Mouse (Mus musculus): ENCODE data around the gene Rbm3. TPM values are rescaled to one million over a fixed set of nuclear protein-coding genes. Genes with fewer than 3 reads are reported as not detected.

Gene Rbm3
- polyA plus RNA-seq, 1 experiment from 2014 or later, result 336 TPM

GRCm38 (mm10) chrX:8164471-8164870 is 18.8 kb upstream of the Rbm3 start:
- H3K27ac ChIP-seq (replicated peaks), result no peak overlapping the region
- no peak for ATAC-seq (ENCODE audit: low read depth)
- 92% methylated on average over 4 of the region's 4 CpGs for whole genome bisulfite sequencing
- H3K4me1 ChIP-seq (replicated peaks), result no peaks in the 10 kb centered on the region
- H3K4me3 ChIP-seq, result no peak overlapping the region
- H3K27me3 ChIP-seq, result no peaks in the 10 kb centered on the region
- H3K9ac ChIP-seq, result no peak overlapping the region
- 0 out of 2 replicates have a peak, but pooled peaks cover 3% of the 10 kb centered on the region for H3K36me3 ChIP-seq
- H3K4me2 ChIP-seq, result no peak overlapping the region
- no peaks in the 10 kb centered on the region for H3K9me3 ChIP-seq

DNA sequence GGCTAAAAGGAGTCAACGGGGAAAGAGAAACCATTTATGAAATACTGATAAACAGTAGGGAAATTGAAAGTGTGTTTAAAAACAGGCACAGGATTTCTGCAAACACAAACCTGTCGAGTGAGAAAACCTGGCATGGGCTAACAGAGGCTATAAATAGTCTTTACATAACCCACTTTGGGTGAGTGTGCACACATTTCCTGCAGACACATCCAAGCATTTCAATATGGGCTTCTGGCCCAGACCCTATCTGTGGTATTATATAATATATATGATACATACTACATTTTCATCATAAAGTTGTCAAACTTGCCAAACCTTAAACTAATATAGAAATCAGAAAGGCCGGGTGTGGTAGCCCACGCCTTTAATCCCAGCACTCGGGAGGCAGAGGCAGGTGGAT is 17.4 kb upstream of the Rbm3 start:
- no peaks in the 10 kb centered on the region for H3K9me3 ChIP-seq
- H3K36me3 ChIP-seq, result no peaks in the 10 kb centered on the region
- no peak overlapping the region for H3K4me2 ChIP-seq
- no peak for ATAC-seq (ENCODE audit: low read depth)
- no peak overlapping the region for H3K27ac ChIP-seq (replicated peaks)
- 88% methylated on average over 5 of the region's 5 CpGs for WGBS
- H3K4me1 ChIP-seq (replicated peaks), result no peaks in the 10 kb centered on the region
- H3K9ac ChIP-seq, result no peak overlapping the region
- H3K27me3 ChIP-seq, result no peaks in the 10 kb centered on the region
- no peak overlapping the region for H3K4me3 ChIP-seq

DNA sequence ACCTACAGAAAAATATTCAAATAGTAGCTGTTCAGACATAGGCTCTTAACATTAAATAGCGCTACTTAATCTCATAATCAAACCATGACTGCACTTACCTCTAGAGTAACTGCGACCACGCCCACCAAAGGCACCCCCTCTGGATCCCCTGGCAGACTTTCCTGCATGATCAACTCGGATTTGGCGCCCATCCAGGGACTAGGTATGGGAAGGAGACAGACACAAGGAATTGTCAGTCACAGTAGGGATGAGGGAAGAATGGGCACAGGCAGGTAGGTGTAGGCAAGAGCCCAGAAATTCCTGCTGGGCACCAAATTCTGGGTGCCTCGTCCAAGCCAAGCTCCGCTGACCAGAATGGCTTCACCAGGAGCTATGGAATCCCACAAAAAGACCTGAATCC is 1.9 kb downstream of the Rbm3 start:
- no peak for ATAC-seq (ENCODE audit: low read depth)
- H3K9ac ChIP-seq, result peak overlapping the region; percentile 83; the same call in 1 of the 2 replicates

DNA sequence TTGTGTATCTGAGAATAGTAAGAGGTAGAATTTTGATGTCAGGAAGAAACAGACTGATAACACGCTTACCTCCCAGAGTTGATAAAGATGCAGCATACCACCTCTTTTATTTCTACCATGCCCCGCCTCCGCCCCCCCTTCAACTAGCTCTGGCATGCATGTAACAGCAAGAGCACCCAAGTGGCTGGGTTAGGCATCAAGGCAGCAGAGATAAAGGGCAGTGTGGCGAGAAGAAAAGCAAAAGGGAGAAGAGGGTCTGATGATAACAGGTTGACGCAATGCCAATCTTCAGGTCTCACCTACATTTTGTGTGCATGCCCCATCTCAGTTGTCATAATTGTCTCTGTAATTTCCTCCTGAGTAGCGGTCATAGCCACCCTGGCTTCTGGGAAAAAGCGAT is 2.7 kb downstream of the Rbm3 start:
- Histone ChIP-seq H3K36me3 (peaks cover 42% of the 10 kb centered on the region), H3K4me1 (replicated peaks) (peaks cover 9% of the 10 kb centered on the region), H3K4me3 (no peak overlapping the region), H3K27ac (replicated peaks) (no peak overlapping the region), H3K9ac (no peak overlapping the region), H3K9me3 (no peaks in the 10 kb centered on the region), H3K4me2 (no peak overlapping the region), H3K27me3 (no peaks in the 10 kb centered on the region)
- 91% methylated on average over 7 of the region's 7 CpGs for WGBS
- ATAC-seq (ENCODE audit: low read depth), result no peak

More for the DNA sequence above, 1.9 kb downstream of the Rbm3 start:
- 79% methylated on average over 7 of the region's 7 CpGs for WGBS
- H3K4me2 ChIP-seq, result peak overlapping the region; percentile 74
- H3K4me3 ChIP-seq, result peak overlapping the region; percentile 59
- no peaks in the 10 kb centered on the region for H3K27me3 ChIP-seq
- H3K9me3 ChIP-seq, result no peaks in the 10 kb centered on the region
- H3K27ac ChIP-seq (replicated peaks), result no peak overlapping the region
- H3K36me3 ChIP-seq, result peaks cover 34% of the 10 kb centered on the region
- H3K4me1 ChIP-seq (replicated peaks), result peaks cover 9% of the 10 kb centered on the region

- Histone ChIP-seq H3K4me3 (no peak overlapping the region), H3K27ac (replicated peaks) (no peak overlapping the region), H3K27me3 (no peaks in the 10 kb centered on the region), H3K4me1 (replicated peaks) (peaks cover 9% of the 10 kb centered on the region), H3K9ac (no peak overlapping the region), H3K9me3 (no peaks in the 10 kb centered on the region), H3K4me2 (no peak overlapping the region), H3K36me3 (peaks cover 42% of the 10 kb centered on the region)
- ATAC-seq (ENCODE audit: low read depth), result no peak
- 64% methylated on average over 3 of the region's 3 CpGs for WGBS
Observed at GRCm38 (mm10) chrX:8141058-8141457, 4.6 kb downstream of the Rbm3 start.

- Histone ChIP-seq H3K9me3 (no peaks in the 10 kb centered on the region), H3K9ac (no peak overlapping the region), H3K36me3 (peaks cover 42% of the 10 kb centered on the region), H3K4me1 (replicated peaks) (peaks cover 9% of the 10 kb centered on the region), H3K27ac (replicated peaks) (no peak overlapping the region), H3K4me3 (no peak overlapping the region), H3K4me2 (no peak overlapping the region), H3K27me3 (no peaks in the 10 kb centered on the region)
- WGBS, result 89% methylated on average over 2 of the region's 2 CpGs
- ATAC-seq (ENCODE audit: low read depth), result no peak
Observed at GRCm38 (mm10) chrX:8140446-8140845, 5.2 kb downstream of the Rbm3 start.

DNA sequence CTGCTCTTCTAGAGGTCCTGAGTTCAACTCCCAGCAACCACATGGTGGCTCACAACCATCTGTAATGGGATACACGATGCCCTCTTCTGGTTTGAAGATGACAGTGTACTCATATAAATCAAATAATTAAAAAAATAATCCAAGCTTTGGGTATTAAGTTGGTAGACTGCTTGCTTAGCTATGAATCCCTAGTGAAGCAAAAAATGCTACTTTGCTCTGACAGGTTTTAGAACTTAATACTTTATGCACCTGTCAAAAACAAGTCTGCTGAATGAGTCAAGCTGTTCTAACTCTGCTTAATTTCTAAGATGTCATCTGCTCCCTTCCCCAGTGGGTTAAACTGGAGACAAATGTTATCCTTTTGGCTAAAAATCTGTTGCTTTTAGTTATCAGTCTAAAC is 6.2 kb downstream of the Rbm3 start:
- Histone ChIP-seq H3K9ac (no peak overlapping the region), H3K9me3 (no peaks in the 10 kb centered on the region), H3K4me3 (no peak overlapping the region), H3K4me2 (no peak overlapping the region), H3K27me3 (no peaks in the 10 kb centered on the region), H3K4me1 (replicated peaks) (peaks cover 9% of the 10 kb centered on the region), H3K27ac (replicated peaks) (no peak overlapping the region), H3K36me3 (peaks cover 42% of the 10 kb centered on the region)
- no peak for ATAC-seq (ENCODE audit: low read depth)
- WGBS, result 48% methylated on average over 1 of the region's 1 CpGs

GRCm38 (mm10) chrX:8135886-8136285 is 9.8 kb downstream of the Rbm3 start:
- no peak for ATAC-seq (ENCODE audit: low read depth)
- peaks cover 17% of the 10 kb centered on the region for H3K36me3 ChIP-seq
- H3K9me3 ChIP-seq, result no peaks in the 10 kb centered on the region
- WGBS, result 47% methylated on average over 2 of the region's 2 CpGs
- no peak overlapping the region for H3K27ac ChIP-seq (replicated peaks)
- peaks cover 6% of the 10 kb centered on the region for H3K4me1 ChIP-seq (replicated peaks)
- H3K27me3 ChIP-seq, result no peaks in the 10 kb centered on the region
- H3K4me3 ChIP-seq, result no peak overlapping the region
- H3K4me2 ChIP-seq, result no peak overlapping the region
- H3K9ac ChIP-seq, result no peak overlapping the region

DNA sequence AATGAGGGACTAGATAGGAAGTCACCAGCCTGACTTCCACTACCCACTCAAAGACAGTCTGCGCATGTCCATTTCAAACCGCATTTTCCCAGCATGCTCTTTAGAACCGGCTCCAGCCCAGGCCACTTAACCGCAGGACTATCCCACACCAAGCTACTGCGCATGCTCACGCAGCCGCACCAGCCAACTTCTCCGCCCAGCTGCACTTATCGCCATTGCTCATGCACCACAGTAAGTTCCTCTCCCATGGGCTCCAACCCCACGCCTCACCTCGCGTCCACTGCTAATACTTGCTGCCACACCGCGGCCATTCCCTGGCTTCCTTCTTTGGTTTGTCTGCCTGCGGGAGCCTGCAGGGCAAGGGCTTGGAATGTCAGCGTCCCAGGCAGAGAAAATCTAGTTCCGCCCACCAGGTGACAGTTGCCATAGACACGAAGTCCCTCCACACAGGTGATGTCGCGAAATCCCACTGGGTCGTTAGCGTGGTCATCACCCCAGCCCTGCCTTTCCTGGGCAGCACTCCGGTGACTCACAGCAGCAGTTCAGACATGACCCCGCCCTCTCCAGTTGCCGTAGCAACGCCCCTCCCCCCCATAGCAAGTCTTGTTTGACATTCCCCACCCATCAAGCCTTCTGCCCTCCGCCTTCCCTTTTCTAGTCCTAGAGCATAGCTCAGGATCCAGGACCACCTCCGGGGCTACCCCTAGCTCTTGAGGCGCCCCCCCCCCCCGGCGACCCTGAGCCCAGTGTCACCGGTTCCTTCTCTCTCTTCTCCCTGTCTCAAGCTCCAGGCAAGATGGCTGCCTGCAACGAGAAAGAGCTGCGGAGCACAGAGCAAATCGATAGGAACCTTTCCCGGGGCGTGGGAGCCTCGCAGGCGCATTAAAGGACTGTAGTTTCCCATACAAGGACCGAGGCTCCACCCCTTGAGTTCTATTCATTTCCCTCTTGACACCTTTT is 13.4 kb downstream of the Rbm3 start, which contains the start of gene Wdr13:
TSS of gene Wdr13 (minus strand) at position 876 of the 960 bp plus-strand sequence.
- Histone ChIP-seq H3K27me3 (no peaks in the 10 kb centered on the region), H3K9ac (peak within 1 kb of the TSS; percentile 73), H3K4me2 (peak within 1 kb of the TSS; percentile 54), H3K36me3 (peaks cover 21% of the 10 kb centered on the region), H3K9me3 (no peaks in the 10 kb centered on the region), H3K27ac (replicated peaks) (peak within 1 kb of the TSS; percentile 96), H3K4me1 (replicated peaks) (peaks cover 6% of the 10 kb centered on the region), H3K4me3 (peak within 1 kb of the TSS; percentile 58)
- 15% methylated on average over 39 of the region's 40 CpGs for WGBS
- peak; percentile 91 for ATAC-seq (ENCODE audit: low read depth)

DNA sequence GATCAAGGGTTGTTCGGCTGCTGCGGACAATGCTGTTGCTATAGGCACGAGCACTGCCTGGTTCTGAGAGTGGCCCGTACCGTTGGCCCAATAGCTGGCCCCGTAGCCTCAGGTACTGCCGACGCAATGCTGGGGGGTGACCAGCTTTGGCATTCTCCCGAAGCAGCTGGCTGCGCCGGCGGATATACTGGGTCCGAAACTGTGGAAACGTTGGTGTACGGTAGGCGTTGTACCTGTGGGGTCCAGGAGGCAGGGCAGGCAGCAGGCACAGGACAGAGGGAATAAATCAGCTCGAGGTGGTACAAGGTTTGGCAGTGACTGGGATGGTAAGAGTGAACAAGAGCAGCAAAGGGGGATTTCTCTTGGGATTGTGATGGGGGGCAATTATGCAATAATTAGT is 14.3 kb downstream of the Rbm3 start:
- H3K27ac ChIP-seq (replicated peaks), result no peak overlapping the region
- H3K9me3 ChIP-seq, result no peaks in the 10 kb centered on the region
- ATAC-seq (ENCODE audit: low read depth), result peak; percentile 25
- H3K4me3 ChIP-seq, result peak overlapping the region; percentile 58
- no peak overlapping the region for H3K9ac ChIP-seq
- peak overlapping the region; percentile 54 for H3K4me2 ChIP-seq
- no peaks in the 10 kb centered on the region for H3K27me3 ChIP-seq
- WGBS, result 93% methylated on average over 17 of the region's 17 CpGs
- peaks cover 6% of the 10 kb centered on the region for H3K4me1 ChIP-seq (replicated peaks)
- peaks cover 29% of the 10 kb centered on the region for H3K36me3 ChIP-seq

GRCm38 (mm10) chrX:8125235-8125634 is 20.4 kb downstream of the Rbm3 start:
- Histone ChIP-seq H3K4me3 (no peak overlapping the region), H3K4me2 (no peak overlapping the region), H3K4me1 (replicated peaks) (no peaks in the 10 kb centered on the region), H3K36me3 (peaks cover 47% of the 10 kb centered on the region), H3K27me3 (no peaks in the 10 kb centered on the region), H3K9me3 (no peaks in the 10 kb centered on the region), H3K27ac (replicated peaks) (no peak overlapping the region), H3K9ac (no peak overlapping the region)
- whole genome bisulfite sequencing, result 78% methylated on average over 7 of the region's 7 CpGs
- ATAC-seq (ENCODE audit: low read depth), result no peak

GRCm38 (mm10) chrX:8123821-8124470 is 21.7 kb downstream of the Rbm3 start:
- Histone ChIP-seq H3K4me3 (no peak overlapping the region), H3K9me3 (no peaks in the 10 kb centered on the region), H3K27ac (replicated peaks) (no peak overlapping the region), H3K9ac (no peak overlapping the region), H3K36me3 (peaks cover 38% of the 10 kb centered on the region), H3K4me2 (no peak overlapping the region), H3K27me3 (no peaks in the 10 kb centered on the region), H3K4me1 (replicated peaks) (no peaks in the 10 kb centered on the region)
- no peak for ATAC-seq (ENCODE audit: low read depth)
- WGBS, result 90% methylated on average over 6 of the region's 6 CpGs
